Mouse (Mus musculus) hindbrain, embryonic 11.5 days (tissue): ENCODE measurements around the gene Fbxo48. TPM values are rescaled to one million over a fixed set of nuclear protein-coding genes. Genes with fewer than 3 reads are reported as not detected.
A peak's percentile ranks its signal among the peaks of the same experiment; 100 is the strongest.

ENCODE experiments used
- ATAC-seq: fragments of 200-750 bp; cut with Nextera tagmentation; 2 replicates; pipeline ENCODE4 v1.8.0; 2017; ENCODE audit warnings: mild to moderate bottlenecking, moderate TSS enrichment, moderate library complexity; ENCODE audit not compliant: low FRiP score
- DNase-seq: peaks from one replicate; pipeline ENCODE4 v3.0.0-alpha.2; 2015; ENCODE audit warnings: low spot score
- H3K27ac ChIP-seq: fragments of 300-500 bp; sonication (generic); 2 replicates; pipeline ENCODE4 v1.5.1; 2014; ENCODE audit warnings: mild to moderate bottlenecking, low read depth, low read length
- H3K27me3 ChIP-seq: fragments of 300-500 bp; sonication (generic); 2 replicates; pipeline ENCODE4 v1.6.1; 2014; ENCODE audit warnings: mild to moderate bottlenecking, low read length, moderate library complexity, mixed read lengths; ENCODE audit not compliant: control insufficient read depth, insufficient read depth
- H3K36me3 ChIP-seq: fragments of 300-500 bp; sonication (generic); 2 replicates; pipeline ENCODE4 v1.6.1; 2014; ENCODE audit warnings: mild to moderate bottlenecking, low read length, moderate library complexity, mixed read lengths; ENCODE audit not compliant: control insufficient read depth, insufficient read depth
- H3K4me1 ChIP-seq: fragments of 300-500 bp; sonication (generic); replicated peaks from 2 replicates; pipeline ENCODE4 v1.6.1; 2014; ENCODE audit warnings: low read length, mixed read lengths; ENCODE audit not compliant: control insufficient read depth, insufficient read depth
- H3K4me2 ChIP-seq: fragments of 300-500 bp; sonication (generic); replicated peaks from 2 replicates; pipeline ENCODE4 v1.6.1; 2014; ENCODE audit warnings: mild to moderate bottlenecking, low read depth, low read length
- H3K4me3 ChIP-seq: fragments of 300-500 bp; sonication (generic); 2 replicates; pipeline ENCODE4 v1.5.1; 2014; ENCODE audit warnings: low read depth, low read length
- H3K9ac ChIP-seq: fragments of 300-500 bp; sonication (generic); 2 replicates; pipeline ENCODE4 v1.6.1; 2014; ENCODE audit warnings: low read depth, low read length
- H3K9me3 ChIP-seq: fragments of 300-500 bp; sonication (generic); 2 replicates; pipeline ENCODE4 v1.6.1; 2016; ENCODE audit warnings: low read length; ENCODE audit not compliant: control insufficient read depth
- WGBS: fragments of 180-500 bp; shearing (Covaris S2); extraction: QIAGEN DNeasy Blood & Tissue Kit; methylation state at CpG from one replicate; pipeline ENCODE4 v1.1.7; 2014; 5-methylcytosine and 5-hydroxymethylcytosine counted together
- polyA plus RNA-seq: library from polyadenylated mRNA; unstranded; fragments of >200 nt; fragmentation: Nextera tagmentation; extraction: Ambion mirVana; gene quantifications from 2 replicates; pipeline ENCODE4 v1.2.1, GENCODE M21; 2014

The Fbxo48 gene
- 1.9 and 2.7 TPM in 2 replicates for polyA plus RNA-seq

DNA sequence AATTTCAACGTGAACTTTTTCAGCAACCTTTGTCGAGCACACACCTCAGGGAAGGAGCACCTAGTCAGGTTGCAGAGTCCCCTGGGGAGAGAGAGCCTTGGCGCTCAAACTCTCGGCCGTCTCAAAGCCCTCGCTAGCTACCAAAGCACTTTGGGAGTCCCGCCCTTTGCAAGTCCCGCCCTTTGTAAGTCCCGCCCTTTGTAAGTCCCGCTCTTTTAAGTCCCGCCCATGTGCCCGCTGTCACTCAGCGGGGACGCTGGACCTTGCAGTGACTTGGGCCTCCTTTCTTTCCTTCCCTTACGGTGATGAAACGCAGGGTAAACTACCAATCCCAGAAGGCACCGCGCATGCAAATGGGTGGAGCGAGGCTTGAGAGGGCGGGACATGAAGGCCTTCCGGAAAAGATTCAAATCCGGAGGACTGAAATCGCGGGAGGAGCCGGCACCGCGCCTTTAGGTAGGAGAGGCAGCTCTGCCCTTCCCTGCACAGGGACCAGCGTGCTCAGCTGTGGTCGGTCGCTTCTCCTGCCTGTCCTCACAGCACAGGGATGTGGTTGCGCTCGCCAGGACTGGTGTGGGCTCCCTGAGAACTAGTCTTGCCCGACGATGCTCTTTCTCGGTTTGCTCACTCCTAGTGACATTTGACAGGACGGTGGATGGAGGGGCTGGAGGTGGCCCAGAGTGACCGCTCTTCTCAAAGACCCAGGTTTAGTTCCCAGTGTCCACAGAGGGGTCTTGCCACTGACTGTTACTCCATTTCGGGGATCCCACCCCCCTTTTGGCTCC is at the start of gene Fbxo48:
Gene Fbxo48, plus strand, starts transcription at position 400 of the 785 bp plus-strand sequence.
- Histone ChIP-seq H3K27ac (no peak within 1 kb of the TSS), H3K36me3 (no peaks in the 10 kb centered on the region), H3K9ac (peak within 1 kb of the TSS; percentile 52), H3K4me1 (no peaks in the 10 kb centered on the region), H3K9me3 (no peaks in the 10 kb centered on the region), H3K4me2 (peak within 1 kb of the TSS; percentile 41), H3K27me3 (no peaks in the 10 kb centered on the region), H3K4me3 (peak within 1 kb of the TSS; percentile 52)
- ATAC-seq (peak; percentile 100), DNase-seq (peak; percentile 97)
- WGBS = under 1% methylated on average over 38 of the region's 38 CpGs

DNA sequence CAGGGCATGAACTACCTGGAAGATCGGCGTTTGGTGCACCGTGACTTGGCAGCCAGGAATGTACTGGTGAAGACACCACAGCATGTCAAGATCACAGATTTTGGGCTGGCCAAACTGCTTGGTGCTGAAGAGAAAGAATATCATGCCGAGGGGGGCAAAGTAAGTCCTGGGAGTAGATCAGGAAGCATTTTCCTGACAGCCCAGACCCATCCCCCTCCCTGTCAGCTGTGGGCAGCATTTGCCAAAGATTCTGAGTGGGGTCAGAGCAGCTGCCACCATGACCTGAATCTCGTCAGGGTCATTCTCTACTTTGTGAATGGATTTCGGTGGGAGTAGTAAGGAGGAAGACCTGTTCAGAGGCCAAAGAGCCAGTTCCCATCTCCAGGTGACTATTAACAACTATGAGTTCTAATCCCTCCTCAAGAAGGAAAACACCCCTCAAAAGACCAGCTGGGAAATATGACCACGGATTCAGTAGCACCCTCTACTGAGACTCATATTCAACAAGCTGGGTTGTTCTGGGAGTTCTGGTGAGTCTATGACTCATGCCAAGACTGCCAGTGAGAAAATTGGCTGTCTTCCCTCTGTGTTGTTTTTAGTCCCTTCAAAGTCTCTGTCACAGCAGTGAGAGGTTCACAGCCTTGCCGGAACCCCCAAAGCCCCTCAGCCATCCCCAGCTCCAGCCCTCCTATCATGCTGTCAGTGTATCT is 46.7 kb upstream of the Fbxo48 start:
- H3K9me3 ChIP-seq = no peaks in the 10 kb centered on the region
- no peaks in the 10 kb centered on the region for H3K27me3 ChIP-seq
- ATAC-seq (no peak), DNase-seq (no peak)
- 69% methylated on average over 8 of the region's 8 CpGs for WGBS
- H3K27ac ChIP-seq = no peak overlapping the region
- no peaks in the 10 kb centered on the region for H3K4me1 ChIP-seq
- no peak overlapping the region for H3K9ac ChIP-seq
- no peak overlapping the region for H3K4me3 ChIP-seq
- no peak overlapping the region for H3K4me2 ChIP-seq
- no peaks in the 10 kb centered on the region for H3K36me3 ChIP-seq

DNA sequence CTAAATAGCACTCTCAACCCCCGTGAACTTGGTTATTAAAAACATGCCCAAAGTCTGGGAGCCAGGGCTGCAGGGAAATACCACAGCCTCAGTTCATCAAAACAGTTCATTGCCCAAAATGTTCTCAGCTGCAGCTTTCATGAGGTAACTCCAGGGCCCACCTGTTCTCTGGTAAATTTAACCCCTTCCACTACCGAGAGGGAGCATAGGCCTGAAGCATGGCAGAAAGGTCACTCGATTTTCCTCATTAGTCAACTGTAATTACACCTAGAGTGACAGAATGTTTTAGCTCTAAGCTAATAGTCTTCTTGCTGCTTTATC is 46.2 kb upstream of the Fbxo48 start:
- WGBS = 64% methylated on average over 3 of the region's 3 CpGs
- H3K27me3 ChIP-seq = no peaks in the 10 kb centered on the region
- H3K9me3 ChIP-seq = no peaks in the 10 kb centered on the region
- no peak overlapping the region for H3K9ac ChIP-seq
- DNase-seq = peak; percentile 2
- H3K4me2 ChIP-seq = no peak overlapping the region
- H3K27ac ChIP-seq = no peak overlapping the region
- H3K4me3 ChIP-seq = no peak overlapping the region
- no peaks in the 10 kb centered on the region for H3K36me3 ChIP-seq
- no peaks in the 10 kb centered on the region for H3K4me1 ChIP-seq
- no peak for ATAC-seq

DNA sequence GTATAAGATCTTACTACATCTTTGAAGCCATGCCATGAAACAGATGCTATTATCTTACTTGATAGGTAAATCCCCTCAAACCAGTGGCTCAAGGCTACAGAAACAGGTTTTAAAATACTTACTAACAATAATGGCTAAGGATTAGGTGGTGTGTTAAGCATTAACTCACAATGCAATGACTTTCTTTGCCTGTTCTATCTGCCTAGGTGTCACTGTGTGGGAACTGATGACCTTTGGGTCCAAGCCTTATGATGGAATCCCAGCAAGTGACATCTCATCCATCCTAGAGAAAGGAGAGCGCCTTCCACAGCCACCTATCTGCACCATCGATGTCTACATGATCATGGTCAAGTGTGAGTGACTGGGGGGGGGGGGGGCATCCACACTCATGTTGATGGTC is 44.6 kb upstream of the Fbxo48 start:
- H3K27me3 ChIP-seq = no peaks in the 10 kb centered on the region
- H3K4me2 ChIP-seq = no peak overlapping the region
- no peak overlapping the region for H3K27ac ChIP-seq
- no peaks in the 10 kb centered on the region for H3K4me1 ChIP-seq
- ATAC-seq (no peak), DNase-seq (no peak)
- H3K36me3 ChIP-seq = no peaks in the 10 kb centered on the region
- WGBS = 94% methylated on average over 2 of the region's 2 CpGs
- H3K9ac ChIP-seq = no peak overlapping the region
- H3K4me3 ChIP-seq = no peak overlapping the region
- no peaks in the 10 kb centered on the region for H3K9me3 ChIP-seq

DNA sequence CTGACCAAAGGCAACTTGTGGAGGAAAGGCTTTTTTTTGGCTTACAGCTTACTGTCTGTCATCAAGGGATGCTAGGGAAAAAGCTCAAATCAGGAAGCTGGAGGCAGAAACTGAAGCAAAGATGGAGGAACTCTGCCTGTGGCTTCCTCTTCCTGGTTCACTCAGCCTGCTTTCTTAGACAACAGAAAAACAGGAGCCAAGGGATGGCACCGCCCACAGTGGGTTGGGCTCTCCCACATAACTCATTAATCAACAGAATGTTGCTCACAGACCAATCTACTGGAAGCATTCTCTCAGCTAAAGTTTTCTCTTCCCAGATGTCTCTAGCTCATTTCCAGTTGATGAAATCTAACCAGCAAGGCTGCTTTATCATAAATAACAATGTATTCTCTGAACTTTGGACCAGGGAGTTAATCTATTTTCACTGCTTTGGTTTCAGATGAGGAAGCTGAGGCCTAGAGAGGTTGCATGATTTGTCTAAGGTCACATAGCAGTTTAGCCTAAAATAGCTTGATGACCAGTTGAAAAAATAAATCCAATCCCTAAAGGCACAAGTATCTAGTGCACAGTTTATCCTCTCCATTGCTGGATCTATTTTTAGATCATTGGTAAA is 43.6 kb upstream of the Fbxo48 start:
- no peak overlapping the region for H3K9ac ChIP-seq
- H3K4me2 ChIP-seq = no peak overlapping the region
- no peaks in the 10 kb centered on the region for H3K9me3 ChIP-seq
- no peaks in the 10 kb centered on the region for H3K4me1 ChIP-seq
- DNase-seq (no peak), ATAC-seq (no peak)
- H3K27ac ChIP-seq = no peak overlapping the region
- no peaks in the 10 kb centered on the region for H3K36me3 ChIP-seq
- WGBS = 80% methylated on average over 1 of the region's 1 CpGs
- H3K27me3 ChIP-seq = no peaks in the 10 kb centered on the region
- no peak overlapping the region for H3K4me3 ChIP-seq

DNA sequence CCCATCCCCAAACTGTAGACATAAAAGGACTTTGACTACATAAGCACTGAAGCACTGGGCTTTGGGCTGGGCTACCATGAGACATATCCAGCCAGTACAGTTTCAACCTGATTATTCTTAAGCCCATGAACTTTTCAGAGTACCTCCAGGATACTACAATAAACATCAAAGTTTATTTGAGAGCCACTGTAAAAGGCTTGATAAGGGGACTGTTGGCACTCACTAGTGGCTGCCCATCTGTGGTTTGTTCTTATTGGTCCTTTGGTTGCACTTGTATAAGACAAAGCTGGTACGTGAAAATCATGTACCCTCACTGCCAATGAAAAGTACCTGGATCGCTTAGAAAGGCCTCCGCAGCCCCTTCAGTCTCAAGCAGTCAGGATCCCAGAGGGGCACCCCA is 36.4 kb upstream of the Fbxo48 start:
- no peaks in the 10 kb centered on the region for H3K36me3 ChIP-seq
- H3K27ac ChIP-seq = no peak overlapping the region
- H3K9ac ChIP-seq = no peak overlapping the region
- H3K27me3 ChIP-seq = no peaks in the 10 kb centered on the region
- no peak for DNase-seq
- no peak overlapping the region for H3K4me3 ChIP-seq
- H3K9me3 ChIP-seq = no peaks in the 10 kb centered on the region
- 69% methylated on average over 3 of the region's 3 CpGs for WGBS
- no peak for ATAC-seq
- H3K4me2 ChIP-seq = no peak overlapping the region
- H3K4me1 ChIP-seq = no peaks in the 10 kb centered on the region

DNA sequence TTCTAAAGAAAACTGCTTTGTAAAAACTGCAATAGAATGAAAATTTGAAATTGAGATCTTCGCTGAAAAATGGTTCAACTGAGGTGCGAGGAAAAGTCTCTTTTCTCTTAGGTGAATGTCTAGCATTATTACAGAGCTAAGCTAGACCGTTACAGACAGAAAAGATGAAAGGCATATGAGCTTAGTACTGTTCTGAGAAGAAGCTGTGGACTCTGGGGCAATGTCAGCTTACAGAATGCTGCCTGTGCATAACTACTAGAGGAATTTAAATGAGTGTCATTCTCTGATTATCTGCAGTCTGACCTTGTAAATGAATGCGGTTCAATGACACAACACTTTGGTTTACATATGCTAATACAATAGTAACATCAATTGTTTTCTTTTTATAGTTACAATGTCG is 35.3 kb upstream of the Fbxo48 start:
- Histone ChIP-seq H3K4me3 (no peak overlapping the region), H3K9me3 (no peaks in the 10 kb centered on the region), H3K27me3 (no peaks in the 10 kb centered on the region), H3K9ac (no peak overlapping the region), H3K27ac (no peak overlapping the region), H3K4me1 (no peaks in the 10 kb centered on the region), H3K4me2 (no peak overlapping the region), H3K36me3 (no peaks in the 10 kb centered on the region)
- WGBS = 72% methylated on average over 5 of the region's 5 CpGs
- ATAC-seq (no peak), DNase-seq (no peak)

DNA sequence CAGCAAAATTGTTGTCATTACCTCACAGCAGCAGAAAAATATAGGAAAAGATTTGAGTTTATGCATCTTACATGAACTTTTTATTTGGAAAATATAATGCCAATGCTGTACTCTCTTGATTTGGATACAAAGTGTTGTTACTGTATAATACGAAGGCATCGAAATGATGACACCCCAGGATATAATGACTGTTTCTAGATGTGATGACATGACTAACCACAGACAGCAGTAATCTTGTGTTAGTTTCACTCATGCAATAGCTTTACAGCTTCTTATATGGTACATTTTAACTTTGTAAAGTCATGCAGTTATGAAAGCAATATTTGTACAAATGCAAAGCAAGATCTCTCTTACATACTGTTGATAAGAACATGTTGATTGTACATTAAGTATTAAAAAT is 33.7 kb upstream of the Fbxo48 start:
- H3K9me3 ChIP-seq = no peaks in the 10 kb centered on the region
- no peak overlapping the region for H3K9ac ChIP-seq
- no peak for ATAC-seq
- no peak overlapping the region for H3K27ac ChIP-seq
- no peak overlapping the region for H3K4me2 ChIP-seq
- H3K4me3 ChIP-seq = no peak overlapping the region
- whole genome bisulfite sequencing = 98% methylated on average over 2 of the region's 2 CpGs
- no peak for DNase-seq
- H3K36me3 ChIP-seq = no peaks in the 10 kb centered on the region
- no peaks in the 10 kb centered on the region for H3K27me3 ChIP-seq
- no peaks in the 10 kb centered on the region for H3K4me1 ChIP-seq
